Comparison of ENCODE assay signal across 18 mouse cellular contexts in the genomic region with DNA sequence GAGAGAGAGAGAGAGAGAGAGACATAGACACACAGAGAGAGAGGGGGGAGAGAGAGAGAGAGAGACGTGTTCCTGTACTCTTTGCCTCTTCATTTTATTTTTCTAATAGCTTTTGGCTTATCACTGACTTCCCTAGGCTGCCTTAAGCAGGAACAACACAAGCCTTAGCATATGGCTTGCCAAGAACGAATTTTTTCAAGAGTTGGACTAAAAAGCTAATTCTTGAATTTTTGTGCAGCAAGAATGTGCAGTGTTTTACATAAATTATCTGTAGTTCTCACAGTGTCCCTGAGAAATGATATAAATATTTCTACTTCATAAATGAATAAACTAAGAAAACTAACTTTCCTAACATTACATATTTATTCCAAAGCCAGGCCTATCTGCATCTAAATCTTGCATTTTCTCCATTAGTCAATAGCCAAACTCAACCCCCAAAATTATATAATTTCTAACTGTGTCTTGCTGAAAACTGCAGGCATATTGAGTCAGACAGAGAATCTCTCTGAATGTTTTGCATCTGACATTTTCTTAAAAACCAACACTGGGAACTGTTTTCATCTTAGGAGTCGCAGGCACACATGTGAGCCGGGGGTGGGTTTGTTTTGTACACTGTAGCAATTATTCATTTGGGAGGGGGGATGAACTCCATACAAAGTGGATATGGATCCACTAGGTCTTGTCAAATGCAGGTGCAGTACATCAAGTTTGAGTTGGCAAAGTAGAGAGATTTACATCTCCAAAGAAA.
"Had no signal": no experiment of that assay in that cellular context is flagged by ENCODE, and none has a peak within 500 bp of the region (broad histone marks: within the 10 kb centered on the region; RNA-seq: fewer than 3 reads in every experiment).

No protein-coding gene starts in this region.

- ATAC-seq: intestine, embryonic 15.5 days; midbrain, embryonic 16.5 days had no signal

- H3K4me3 ChIP-seq: intestine, embryonic 15.5 days; kidney, embryonic 15.5 days; limb, embryonic 10.5 days; liver, embryonic 15.5 days; megakaryocyte, embryonic 14.5 days; midbrain, embryonic 12.5 days; neural tube, embryonic 13.5 days had no signal

- H3K27ac ChIP-seq: intestine, embryonic 15.5 days; kidney, embryonic 15.5 days; limb, embryonic 10.5 days; liver, embryonic 15.5 days; macrophage; midbrain, embryonic 12.5 days; neural tube, embryonic 13.5 days had no signal

- DNase-seq: kidney, adult 18-20 months; kidney, postnatal 14 days; lung, adult 2 months; lung, postnatal 10 days; retina, postnatal 1 day; right cerebral cortex, postnatal 4 days; spleen, adult 18-20 months; thymus, adult 2 months; thymus, postnatal 25 days had no signal
